In the genomic region with DNA sequence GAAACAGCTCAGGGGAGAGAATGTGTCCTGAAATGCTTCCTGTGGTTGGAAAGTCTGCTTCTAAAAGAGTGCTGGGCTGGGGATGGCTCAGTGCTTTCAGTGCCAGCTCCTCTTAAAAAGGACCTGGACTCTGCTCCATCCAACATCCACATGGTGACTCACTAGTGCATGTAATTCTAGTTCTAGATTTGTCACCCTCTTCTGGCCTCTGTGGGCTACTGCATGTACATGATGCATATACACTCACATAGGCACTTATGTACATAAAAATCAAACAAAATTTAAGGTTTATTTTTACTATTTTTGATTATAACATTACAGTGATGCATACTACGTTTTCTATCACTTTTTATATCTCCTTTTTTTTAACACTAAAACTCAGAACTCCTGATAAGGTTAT, we compare ENCODE assay signal across 11 mouse cellular contexts.
"Had no signal": no experiment of that assay in that cellular context is flagged by ENCODE, and none has a peak within 500 bp of the region (broad histone marks: within the 10 kb centered on the region; RNA-seq: fewer than 3 reads in every experiment).

No protein-coding gene starts in this region.

- H3K27ac ChIP-seq: limb, embryonic 12.5 days; liver, embryonic 13.5 days; midbrain, embryonic 13.5 days; neural tube, embryonic 15.5 days had no signal

- ATAC-seq: liver, postnatal 0 days; midbrain, embryonic 13.5 days had no signal

- DNase-seq: kidney, adult 18-20 months; kidney, postnatal 10 days; kidney, postnatal 4 days; liver; liver, embryonic 13.5 days; liver, postnatal 0 days; lung, postnatal 36 days; thymus, postnatal 14 days had no signal

- H3K9me3 ChIP-seq: liver, embryonic 13.5 days; neural tube, embryonic 15.5 days had no signal

- H3K36me3 ChIP-seq: limb, embryonic 12.5 days; liver, embryonic 13.5 days; midbrain, embryonic 13.5 days; neural tube, embryonic 15.5 days had no signal

- H3K4me2 ChIP-seq: limb, embryonic 12.5 days; liver, embryonic 13.5 days; midbrain, embryonic 13.5 days; neural tube, embryonic 15.5 days had no signal

- H3K9ac ChIP-seq: limb, embryonic 12.5 days; liver, embryonic 13.5 days; liver, postnatal 0 days; midbrain, embryonic 13.5 days; neural tube, embryonic 15.5 days had no signal

- H3K4me3 ChIP-seq: limb, embryonic 12.5 days; liver, embryonic 13.5 days; midbrain, embryonic 13.5 days; neural tube, embryonic 15.5 days had no signal

- H3K27me3 ChIP-seq: limb, embryonic 12.5 days; liver, embryonic 13.5 days; midbrain, embryonic 13.5 days; neural tube, embryonic 15.5 days had no signal

- H3K4me1 ChIP-seq: limb, embryonic 12.5 days; liver, embryonic 13.5 days; neural tube, embryonic 15.5 days had no signal
